Mouse (Mus musculus) adrenal gland, postnatal 4 days (tissue): ENCODE measurements around the gene Axin1. TPM values are rescaled to one million over a fixed set of nuclear protein-coding genes. Genes with fewer than 3 reads are reported as not detected.
A peak's percentile ranks its signal among the peaks of the same experiment; 100 is the strongest.
"Not testable (repeated sequence)": the region's sequence is repeated elsewhere in the genome, so short reads cannot be mapped to it uniquely, and the experiment has no call there.

Source experiments
- DNase-seq, 2 experiments: peaks; one replicate each; pipeline ENCODE4 v3.0.0; 2021 to 2022; ENCODE audit warnings: low spot score in 2 of 2, mixed read lengths in 2 of 2
- long read RNA-seq, 2 experiments: library from polyadenylated mRNA; stranded (forward); transcript quantifications; one replicate each; pipeline ENCODE4 v2.0.0; 2021
- total RNA-seq, 2 experiments: library from RNA; stranded (reverse); gene quantifications; 2 replicates each; pipeline ENCODE4 v1.2.3; 2021

The Axin1 gene
- 10 to 100 TPM; 51.7 to 57.2 TPM for total RNA-seq
- long read RNA-seq, experiment 1, transcript Axin1-201 (11 exons, 3,777 nt), result minor isoform, 9 of 68 reads
- long read RNA-seq, experiment 1, transcript Axin1-203 (10 exons, 2,890 nt), result major isoform, 28 of 68 reads
- long read RNA-seq, experiment 1, partial matches to known transcripts, result 12 of 68 reads
- long read RNA-seq, experiment 1, other reads (novel, unspliced or antisense), result 19 of 68 reads
- long read RNA-seq, experiment 2, transcript Axin1-201 (11 exons, 3,777 nt), result minor isoform, 37 of 172 reads
- long read RNA-seq, experiment 2, transcript Axin1-203 (10 exons, 2,890 nt), result major isoform, 69 of 172 reads
- long read RNA-seq, experiment 2, partial matches to known transcripts, result 13 of 172 reads
- long read RNA-seq, experiment 2, other reads (novel, unspliced or antisense), result 53 of 172 reads

- peak; percentile 89 for DNase-seq
Measured at GRCm38 (mm10) chr17:26138239-26138836, at the start of gene Axin1. Axin1 (plus strand) TSS chr17:26138688.

DNA sequence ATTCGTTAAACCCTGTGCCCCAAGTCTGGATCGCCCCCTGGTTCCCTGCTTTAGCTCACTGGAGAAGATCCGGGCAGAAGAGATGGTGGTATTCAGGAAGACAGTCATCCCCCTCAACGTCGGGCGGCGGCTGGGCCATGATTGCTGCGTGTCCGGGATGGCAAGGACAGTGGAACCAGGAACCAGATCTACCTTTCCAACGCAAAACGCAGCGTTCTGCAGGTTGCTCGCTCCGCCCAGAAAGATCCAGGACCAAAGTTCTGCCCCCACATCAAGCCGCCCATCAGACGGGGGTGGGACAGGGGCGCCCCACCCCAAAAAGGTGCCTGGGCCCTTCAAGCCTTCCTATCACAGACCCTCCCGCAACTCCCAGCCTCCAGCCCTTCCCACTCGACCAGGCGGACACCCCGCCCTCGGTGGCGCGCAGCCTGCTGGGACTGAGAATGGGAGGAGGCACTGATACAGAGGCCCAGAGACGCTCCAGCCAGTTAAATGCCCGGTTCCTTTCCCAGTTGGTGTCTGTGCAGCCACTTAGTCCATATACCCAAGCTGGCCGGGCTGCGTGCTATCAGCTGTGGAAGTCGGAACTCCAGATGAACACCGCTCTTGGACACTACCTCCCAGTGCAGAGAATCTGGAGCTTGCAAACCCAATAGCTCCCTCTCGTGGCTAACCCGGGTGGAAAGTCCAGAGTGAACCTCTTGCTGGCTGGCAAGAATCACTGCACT lies 48.4 kb upstream of the Axin1 start, which contains the start of gene Decr2:
Decr2 (minus strand) TSS at position 433 of the 728 bp plus-strand sequence.
- peak; percentile 39 to 87 for DNase-seq

- no peak for DNase-seq
Measured at GRCm38 (mm10) chr17:26094531-26095110, 43.9 kb upstream of the Axin1 start.

DNA sequence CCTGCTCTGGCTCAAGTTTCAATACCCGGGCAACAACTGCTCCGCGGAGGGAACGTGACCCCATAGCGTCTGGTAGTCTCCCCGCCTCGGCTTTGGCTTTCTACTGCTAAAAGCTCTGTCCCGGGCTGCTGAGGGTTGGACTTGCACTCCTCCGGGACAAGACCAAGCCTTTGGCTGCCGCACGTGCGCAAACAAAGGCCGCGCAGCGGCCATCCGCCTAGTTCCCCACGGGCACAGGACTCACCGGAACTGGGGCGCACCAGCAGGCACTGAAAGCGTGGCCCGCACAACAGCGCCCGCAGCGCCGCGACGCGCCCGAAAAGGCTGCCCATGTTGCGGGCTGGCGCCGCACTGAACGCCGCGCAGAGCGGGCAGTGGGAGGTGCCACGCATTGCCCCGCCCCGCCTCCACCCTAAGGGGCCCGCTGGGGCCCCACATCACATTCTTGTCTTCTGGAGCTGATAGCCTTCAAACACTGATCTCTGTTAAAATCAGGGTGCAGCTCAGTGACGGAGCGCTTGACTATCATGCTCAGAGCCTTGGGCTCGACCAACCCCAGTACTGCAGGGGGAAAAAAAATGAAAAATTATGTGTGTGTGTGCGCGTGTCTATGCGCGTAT lies 43.3 kb upstream of the Axin1 start, which contains the start of gene Nme4:
Nme4 (minus strand) TSS at position 482 of the 620 bp plus-strand sequence.
- no peak for DNase-seq

DNA sequence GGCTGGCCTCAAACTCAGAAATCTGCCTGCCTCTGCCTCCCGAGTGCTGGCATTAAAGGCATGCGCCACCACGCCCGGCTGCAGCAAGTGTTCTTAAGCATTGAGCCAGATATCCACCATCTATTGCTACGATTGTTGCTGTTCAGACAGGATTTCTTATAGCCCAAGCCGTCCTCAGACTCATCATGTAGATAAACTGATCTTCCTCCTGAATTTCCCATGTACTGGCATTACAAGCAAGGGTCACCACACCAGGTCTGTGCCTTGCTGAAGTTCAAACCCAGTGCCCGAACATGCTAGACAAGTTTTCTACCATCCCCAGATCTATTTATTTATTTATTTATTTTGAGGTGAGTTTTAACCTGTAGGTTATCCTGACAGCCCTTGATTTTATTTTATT lies 40.0 kb upstream of the Axin1 start:
- DNase-seq, result no peak

DNA sequence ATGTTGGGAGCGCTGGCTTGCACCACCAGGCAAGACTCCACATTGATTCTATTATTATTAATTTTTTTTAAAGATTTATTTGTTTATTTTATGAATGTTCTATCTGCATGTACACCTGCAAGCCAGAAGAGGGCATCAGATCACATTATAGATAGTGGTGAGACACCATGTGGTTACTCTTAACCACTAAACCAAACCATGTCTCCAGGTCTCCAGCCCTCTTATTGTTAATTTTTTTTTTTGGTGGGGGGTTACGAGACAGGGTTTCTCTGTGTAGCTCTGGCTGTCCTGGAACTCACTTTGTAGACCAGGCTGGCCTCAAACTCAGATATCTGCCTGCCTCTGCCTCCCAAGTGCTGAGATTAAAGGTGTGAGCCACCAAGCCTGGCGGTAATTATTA lies 39.2 kb upstream of the Axin1 start:
- DNase-seq, result not testable (repeated sequence)

- no peak for DNase-seq
Measured at GRCm38 (mm10) chr17:26100166-26100565, 38.3 kb upstream of the Axin1 start.

DNA sequence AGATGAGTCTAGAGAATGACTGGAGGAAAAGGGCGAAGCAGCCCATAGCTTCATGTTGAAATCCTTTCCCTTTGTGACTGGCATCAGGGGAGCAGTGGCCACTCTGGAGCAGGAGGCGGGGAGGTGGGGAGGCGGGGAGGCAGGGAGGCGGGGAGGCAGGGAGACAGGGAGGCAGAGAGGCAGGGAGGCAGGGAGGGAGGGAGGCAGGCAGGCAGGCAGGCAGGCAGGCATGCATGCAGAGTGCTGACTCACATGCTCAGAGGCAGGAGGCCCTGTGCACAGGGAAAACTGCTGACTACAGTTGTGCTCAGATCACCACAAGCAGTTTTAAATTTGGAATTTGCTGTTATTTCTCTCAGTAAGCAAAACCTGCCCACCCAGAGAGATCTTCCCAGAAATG lies 37.0 kb upstream of the Axin1 start:
- DNase-seq, result no peak

DNA sequence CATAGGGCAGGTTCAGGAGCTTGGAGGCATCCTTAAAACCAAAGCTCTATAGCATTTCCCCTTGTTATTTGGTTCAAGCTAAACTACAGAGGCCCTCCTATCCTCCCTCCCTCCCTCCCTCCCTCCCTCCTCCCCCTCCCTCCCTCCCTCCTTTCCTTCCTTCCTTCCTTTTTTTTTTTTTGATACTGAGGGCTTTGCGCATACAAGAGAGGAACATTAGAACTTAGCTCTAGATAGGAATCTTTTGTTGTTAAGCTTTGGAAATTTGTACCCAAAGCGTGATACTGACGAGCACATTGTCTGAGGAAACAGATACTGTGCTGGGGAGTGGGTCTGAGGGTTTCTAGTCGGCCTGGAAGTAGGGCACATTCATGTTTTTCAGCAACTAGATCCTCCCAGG lies 32.9 kb upstream of the Axin1 start:
- no peak for DNase-seq

- DNase-seq, result no peak
Measured at GRCm38 (mm10) chr17:26110156-26110555, 28.3 kb upstream of the Axin1 start.

DNA sequence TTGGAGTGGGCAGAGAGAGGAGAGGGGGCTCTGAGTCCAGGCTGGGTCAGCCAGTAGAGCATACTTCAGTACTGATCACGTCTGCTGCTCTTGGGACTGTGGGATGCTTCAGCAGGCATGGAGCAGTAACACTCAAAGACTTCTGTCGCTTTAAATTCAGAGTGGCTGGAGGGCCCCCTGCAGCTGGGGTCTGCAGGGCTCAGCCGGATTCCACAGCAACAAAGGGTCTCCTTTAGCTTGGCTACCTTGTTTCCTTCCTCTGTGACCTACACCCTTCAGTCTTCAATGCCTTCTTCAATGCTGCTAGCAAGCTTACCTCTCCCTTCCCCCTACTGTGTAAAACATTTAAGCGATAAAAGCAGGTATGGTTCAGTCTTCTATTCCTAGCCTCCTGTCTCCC lies 27.5 kb upstream of the Axin1 start:
- DNase-seq, result no peak

- DNase-seq, result no peak
Measured at GRCm38 (mm10) chr17:26111722-26112121, 26.8 kb upstream of the Axin1 start.

- no peak for DNase-seq
Measured at GRCm38 (mm10) chr17:26112751-26113150, 25.7 kb upstream of the Axin1 start.

- DNase-seq, result peak; percentile 43 to 52
Measured at GRCm38 (mm10) chr17:26113181-26113948, 25.1 kb upstream of the Axin1 start, which contains the start of gene Tmem8. Tmem8 (plus strand) TSS chr17:26113299.

DNA sequence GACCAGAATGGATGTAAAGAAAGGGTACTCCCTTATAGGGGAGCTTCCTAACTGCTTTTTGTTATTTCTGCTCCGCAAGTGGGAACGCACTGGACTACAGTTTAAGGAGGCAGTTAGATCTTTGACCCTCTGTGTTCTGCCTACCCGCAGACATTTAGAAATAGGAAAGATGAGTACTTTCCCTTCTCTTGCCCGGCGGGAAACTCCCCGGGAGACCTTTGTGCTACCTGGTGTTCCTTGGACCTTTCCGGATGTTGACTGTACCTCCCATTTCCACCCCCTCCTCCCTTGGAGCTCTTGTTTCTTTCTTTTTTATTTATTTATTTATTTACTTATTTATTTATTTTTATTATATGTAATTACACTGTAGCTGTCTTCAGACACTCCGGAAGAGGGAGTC lies 24.4 kb upstream of the Axin1 start:
- DNase-seq, result no peak

DNA sequence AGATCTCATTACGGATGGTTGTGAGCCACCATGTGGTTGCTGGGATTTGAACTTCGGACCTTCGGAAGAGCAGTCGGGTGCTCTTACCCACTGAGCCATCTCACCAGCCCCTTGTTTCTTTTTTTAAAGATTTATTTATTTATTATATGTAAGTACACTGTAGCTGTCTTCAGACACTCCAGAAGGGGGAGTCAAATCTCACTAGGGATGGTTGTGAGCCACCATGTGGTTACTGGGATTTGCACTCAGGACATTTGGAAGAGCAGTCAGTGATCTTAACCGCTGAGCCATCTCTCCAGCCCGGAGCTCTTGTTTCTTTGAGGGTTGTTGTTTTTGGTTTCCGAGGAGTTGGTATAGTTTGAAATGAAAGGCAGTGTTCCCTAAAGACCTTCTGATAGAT lies 24.0 kb upstream of the Axin1 start:
- not testable (repeated sequence) for DNase-seq

DNA sequence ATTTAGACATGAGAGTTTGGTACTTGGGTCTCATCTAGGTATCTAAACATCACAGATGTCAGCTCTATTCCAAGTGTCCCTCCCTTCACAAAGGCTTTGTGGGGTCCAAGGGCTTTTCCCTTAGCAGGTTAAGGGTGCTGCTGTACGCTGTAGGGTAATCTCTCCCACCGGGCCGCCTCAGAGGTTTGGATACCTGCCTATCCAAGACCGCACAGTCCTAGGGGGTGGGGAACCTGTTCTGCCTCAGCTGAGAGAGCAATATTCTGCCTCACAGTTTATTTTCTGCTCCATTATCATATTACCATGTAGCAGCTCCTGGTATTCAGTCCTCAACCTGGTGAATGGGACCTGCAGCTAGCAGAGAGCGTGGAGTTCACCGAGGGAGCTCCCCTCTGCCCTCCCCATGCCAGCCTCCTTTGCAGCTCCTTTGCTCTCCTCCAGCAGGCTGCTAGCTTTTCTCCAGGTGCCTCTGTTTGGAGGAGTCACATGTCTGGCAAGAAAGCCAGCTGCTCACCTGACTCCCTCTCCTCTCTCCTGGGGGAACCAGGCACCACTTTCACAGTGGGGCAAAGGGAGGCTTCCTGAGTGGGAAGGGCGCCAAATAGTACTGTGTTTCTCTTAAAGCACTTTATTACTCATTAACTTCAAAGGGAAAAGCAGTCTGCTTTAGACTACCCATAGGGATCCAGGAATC lies 23.1 kb upstream of the Axin1 start:
- no peak for DNase-seq

DNA sequence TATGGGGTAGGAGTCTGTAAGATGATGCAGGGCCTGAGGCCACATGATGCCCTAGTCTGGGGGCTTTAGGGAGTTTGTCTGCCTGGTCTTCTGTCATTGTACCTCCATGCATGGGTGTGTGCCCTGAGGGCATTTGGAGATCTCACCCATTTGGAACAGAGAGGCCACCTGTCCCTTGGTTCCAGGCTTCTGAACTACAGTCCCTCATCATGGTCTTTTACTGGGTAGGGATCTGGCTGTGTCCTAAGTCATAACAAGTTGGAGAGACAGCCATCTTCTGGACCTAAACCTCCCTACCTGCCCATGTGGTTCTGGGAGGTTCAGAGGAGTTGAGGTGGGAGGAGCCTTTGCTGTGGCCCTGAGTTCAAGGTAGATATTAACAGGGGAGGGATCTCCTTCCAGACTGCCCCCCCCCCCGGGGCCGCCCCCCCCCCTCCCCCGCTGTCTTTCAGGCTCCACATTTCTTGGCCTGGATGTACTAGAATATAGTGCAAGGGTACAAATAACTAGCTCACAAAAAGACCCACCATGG lies 22.5 kb upstream of the Axin1 start:
- DNase-seq, result no peak

DNA sequence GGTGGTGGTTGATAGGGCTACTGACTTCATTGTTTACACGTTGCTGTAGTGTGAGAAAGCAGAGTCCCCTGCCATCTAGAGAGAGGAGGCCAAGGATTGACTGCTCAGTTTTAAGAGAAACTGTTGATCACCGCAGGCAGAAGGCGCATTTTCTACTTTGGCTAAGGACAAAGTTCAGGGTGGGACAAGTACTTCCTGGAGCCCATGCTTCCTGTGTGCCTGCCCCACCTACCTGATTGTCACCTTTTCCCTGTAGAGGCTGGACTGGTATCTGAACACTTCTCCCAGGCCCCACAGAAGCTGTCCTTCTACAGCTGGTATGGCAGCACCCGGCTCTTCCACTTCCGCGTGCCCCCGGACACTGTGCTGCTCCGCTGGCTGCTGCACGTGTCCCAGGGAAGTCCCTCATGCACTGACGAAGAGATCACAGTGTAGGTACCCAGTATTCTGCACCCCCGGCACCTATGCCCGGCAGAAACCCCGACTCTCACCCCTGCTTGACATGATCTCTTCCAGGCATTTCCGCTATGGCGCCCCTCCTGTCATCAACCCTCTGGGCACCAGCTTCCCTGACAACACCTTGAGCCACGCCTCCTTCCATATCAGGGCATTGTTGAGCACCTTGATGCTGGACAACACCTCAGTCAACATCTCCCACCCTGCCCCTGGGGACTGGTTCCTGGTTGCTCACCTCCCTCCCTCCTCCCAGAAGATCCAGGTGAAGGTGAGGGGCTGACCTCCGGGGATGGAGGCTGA lies 21.8 kb upstream of the Axin1 start:
- no peak for DNase-seq
